17 mouse cellular contexts compared by ENCODE assay signal in genomic region chr3:117191903-117192302, GRCm38 (mm10).
A peak's percentile ranks its signal among the peaks of the same experiment; 100 is the strongest.
DNase-seq lines count a peak whose midpoint lies in the region; TF ChIP-seq lines count a peak whose summit lies in the region.
"Had no signal": no experiment of that assay in that cellular context is flagged by ENCODE, and none has a peak within 500 bp of the region (broad histone marks: within the 10 kb centered on the region; RNA-seq: fewer than 3 reads in every experiment).

No protein-coding gene starts in this region.

- TF ChIP-seq POLR2A in CH12.LX (IDR thresholded peaks at IDR 0.05; ENCODE audit: low read depth, low read length) = no peak

- no peak overlapping the region for H3K4me3 ChIP-seq in CH12.LX (replicated peaks in 1 of 3; ENCODE audit: low read depth in 2 of 3, low read length in 2 of 3, poor library complexity in 1 of 3)
- H3K4me3 ChIP-seq in ES-E14 (ENCODE audit: insufficient read depth in 1 of 2, low read depth in 1 of 2, low read length in 2 of 2, poor library complexity in 1 of 2, severe bottlenecking in 1 of 2) = no peak overlapping the region

- no peak overlapping the region for H3K4me2 ChIP-seq in CH12.LX (ENCODE audit: insufficient read depth, low read depth, poor library complexity, severe bottlenecking)

- TF ChIP-seq RAD21 in CH12.LX (IDR thresholded peaks at IDR 0.05; ENCODE audit: low read depth, low read length) = no peak

- no peak for TF ChIP-seq EP300 in CH12.LX (IDR thresholded peaks at IDR 0.05; ENCODE audit: low read length)

- H3K9ac ChIP-seq in CH12.LX (ENCODE audit: insufficient read depth, low read depth) (no peak overlapping the region), ES-E14 (ENCODE audit: insufficient read depth, low read depth, low read length, poor library complexity, severe bottlenecking) (no peak overlapping the region)

- H3K4me1 ChIP-seq in CH12.LX (ENCODE audit: control insufficient read depth in 1 of 2, insufficient read depth in 2 of 2) (no peaks in the 10 kb centered on the region), ES-E14 (ENCODE audit: control insufficient read depth in 2 of 2, insufficient read depth in 2 of 2, low read length in 2 of 2, poor library complexity in 1 of 2) (no peaks in the 10 kb centered on the region)

- H3K9me3 ChIP-seq in CH12.LX (replicated peaks; ENCODE audit: low read length) (no peaks in the 10 kb centered on the region), ES-E14 (ENCODE audit: control insufficient read depth, insufficient read depth, low read depth, low read length) (no peaks in the 10 kb centered on the region)
- H3K9me3 ChIP-seq: G1E had no signal

- TF ChIP-seq CTCF in CH12.LX (conservative IDR thresholded peaks at IDR 0.05 in 1 of 2, IDR thresholded peaks at IDR 0.05 in 1 of 2; ENCODE audit: low read depth in 2 of 2, low read length in 2 of 2) = no peak

- H3K27ac ChIP-seq in CH12.LX (ENCODE audit: insufficient read depth, low read depth) (no peak overlapping the region), ES-E14 (ENCODE audit: insufficient read depth, low read depth, low read length, poor library complexity, severe bottlenecking) (no peak overlapping the region)

- H3K79me2 ChIP-seq in CH12.LX (replicated peaks; ENCODE audit: control insufficient read depth, extremely low read depth, insufficient read depth, poor library complexity, severe bottlenecking) = no peaks in the 10 kb centered on the region

- H3K36me3 ChIP-seq in CH12.LX (replicated peaks in 1 of 2; ENCODE audit: control insufficient read depth in 1 of 2, insufficient read depth in 1 of 2, low read length in 1 of 2) = no peaks in the 10 kb centered on the region
- no peaks in the 10 kb centered on the region for H3K36me3 ChIP-seq in ES-E14 (ENCODE audit: control insufficient read depth, insufficient read depth, low read length, poor library complexity, severe bottlenecking)
- H3K36me3 ChIP-seq: G1E had no signal

- in situ Hi-C loops in CH12.LX (cut with MboI; ENCODE audit: low pct_ligation_motif_present, low pct_unique_long_range_greater_than_20kb, low sequenced_read_pairs) = no loop called here
- in situ Hi-C loops in ES-E14 (cut with MboI; ENCODE audit: low sequenced_read_pairs in 2 of 2, unreplicated experiment in 2 of 2) = no loop called here

- dilution Hi-C loops in CH12.LX (cut with MboI; ENCODE audit: extremely low pct_ligation_motif_present, extremely low pct_unique_long_range_greater_than_20kb, low sequenced_read_pairs) = no loop called here

- DNase-seq in CH12.LX (ENCODE audit: extremely low read depth) = no peak
- DNase-seq in ES-E14 (ENCODE audit: low read depth, low spot score) = no peak
- DNase-seq in cerebellum, adult 11 months = no peak
- DNase-seq in right cerebral cortex, postnatal 10 days (ENCODE audit: low spot score in 2 of 2) = no peak
- DNase-seq: adrenal gland, adult 2 months; adrenal gland, adult 8-10 months; adrenal gland, postnatal 10 days; adrenal gland, postnatal 14 days; adrenal gland, postnatal 25 days; adrenal gland, postnatal 36 days; B cell, adult 2 months; cerebellum, adult 11-12 months; cerebellum, adult 18-20 months; cerebellum, adult 2 months; cerebellum, adult 8-10 months; cerebellum, adult 9-10 months had no signal

- H3K27me3 ChIP-seq in CH12.LX (replicated peaks) = no peaks in the 10 kb centered on the region

TF ChIP-seq in CH12.LX, 34 proteins besides CTCF, POLR2A, EP300 and RAD21:
- peak; percentile 93 for TF ChIP-seq MAFK (IDR thresholded peaks at IDR 0.05; ENCODE audit: insufficient replicate concordance, low read length)
- TF ChIP-seq MEF2A (IDR thresholded peaks at IDR 0.05; ENCODE audit: borderline replicate concordance, low read depth, low read length) = no peak
- TF ChIP-seq ELF1 (IDR thresholded peaks at IDR 0.05; ENCODE audit: low read depth, low read length) = no peak
TF ChIP-seq in CH12.LX: peak in this region for 1.

TF ChIP-seq in ES-E14, 5 proteins besides CTCF, POLR2A, EP300 and RAD21:
- TF ChIP-seq MAFK (IDR thresholded peaks at IDR 0.05; ENCODE audit: insufficient read depth, low read depth, low read length) (peak; percentile 83), ZC3H11A (IDR thresholded peaks at IDR 0.05; ENCODE audit: borderline replicate concordance, low read depth, low read length) (no peak)
